Mouse (Mus musculus) bone marrow macrophage, adult 2 months (primary cell): ENCODE data around the gene Hacl1.

Experiments used
- CTCF ChIP-seq: IDR thresholded peaks from 2 replicates; pipeline ENCODE4 v1.5.1; 2012; ENCODE audit warnings: low read depth, mild to moderate bottlenecking, low read length, moderate library complexity
- POLR2A ChIP-seq: IDR thresholded peaks from 2 replicates; pipeline ENCODE4 v1.6.1; 2012; ENCODE audit warnings: mild to moderate bottlenecking, low read depth, low read length, borderline replicate concordance

DNA sequence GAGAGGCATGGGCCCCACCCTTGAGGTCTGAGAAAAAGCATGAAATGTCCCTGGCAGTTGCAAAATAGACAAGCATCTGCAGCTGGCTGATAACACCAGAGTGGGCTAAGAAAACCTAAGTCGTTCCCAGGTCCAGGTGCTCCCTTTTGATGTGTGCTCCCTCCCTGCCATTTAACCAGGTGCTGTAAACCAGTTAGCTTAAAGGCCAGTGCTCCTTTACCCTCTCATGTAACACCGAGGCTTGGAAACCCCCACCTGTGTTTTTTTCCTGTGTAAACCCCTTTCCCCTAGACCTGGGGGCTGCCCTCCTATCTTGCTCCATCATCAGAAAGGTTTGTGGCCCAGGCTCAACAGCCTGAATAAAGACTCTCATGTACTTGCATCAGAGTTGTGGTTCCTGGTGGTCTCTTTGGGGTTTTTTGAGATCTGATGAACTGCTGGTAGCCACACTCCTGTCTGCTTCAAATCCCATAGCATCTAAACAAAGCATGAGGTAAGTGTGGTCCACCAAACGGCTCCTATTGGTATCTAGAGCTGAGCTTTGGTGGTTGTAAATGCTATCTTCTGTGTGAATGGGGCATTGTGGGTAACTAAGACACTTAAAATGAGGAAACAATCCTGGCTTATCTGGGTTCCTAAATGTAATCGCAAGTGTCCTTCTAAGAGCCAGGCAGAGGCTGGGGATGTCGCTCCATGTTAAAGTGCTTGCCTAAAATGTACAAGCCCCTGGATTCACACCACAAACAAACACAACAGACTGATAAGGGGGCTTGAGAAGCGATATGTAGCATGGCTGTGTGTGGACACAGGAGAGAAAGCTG lies 70.7 kb downstream of the Hacl1 start:
- TF ChIP-seq CTCF: no peak
- no peak for TF ChIP-seq POLR2A
